Mouse (Mus musculus): Measurements from ENCODE around the gene Olfr69.

DNA sequence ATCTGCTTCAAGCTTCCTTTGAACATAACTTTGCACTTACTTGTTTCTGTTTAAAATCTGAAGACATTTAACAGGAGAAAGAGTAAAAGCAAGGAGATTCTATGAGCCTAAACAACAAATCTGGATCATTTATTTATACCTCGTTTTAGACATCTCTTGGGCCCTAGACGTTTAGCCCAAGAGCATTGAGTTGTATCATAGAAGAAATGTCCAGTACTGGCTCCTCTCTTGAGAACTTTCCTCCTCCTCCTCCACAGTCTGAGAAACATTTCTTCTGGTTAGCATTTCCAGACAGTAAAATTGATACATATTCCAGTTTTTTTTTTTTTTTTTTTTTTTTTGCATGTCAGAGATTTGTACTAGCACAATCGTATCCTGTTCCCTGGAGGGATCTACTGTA lies 20.3 kb upstream of the Olfr69 start, which contains the start of gene Olfr67:
- TF ChIP-seq CTCF (IDR thresholded peaks at IDR 0.05; ENCODE audit: control insufficient read depth, insufficient read depth, low read length): no peak
- no peak for TF ChIP-seq POLR2A (IDR thresholded peaks at IDR 0.05; ENCODE audit: borderline replicate concordance, control insufficient read depth, low read depth, low read length)
